Mouse (Mus musculus): ENCODE results near the gene Ilf3.

- no peak for TF ChIP-seq POLR2AphosphoS2 (IDR thresholded peaks at IDR 0.05; ENCODE audit: insufficient read length, low read depth)
- no peak for TF ChIP-seq MYOG (IDR thresholded peaks at IDR 0.05; ENCODE audit: control insufficient read depth in 1 of 3, insufficient read depth in 1 of 3, insufficient read length in 2 of 3, low read depth in 2 of 3)
- no peak for TF ChIP-seq USF1 (IDR thresholded peaks at IDR 0.05; ENCODE audit: low read depth)
- no peak for TF ChIP-seq POLR2A (IDR thresholded peaks at IDR 0.05; ENCODE audit: insufficient read length, low read depth)
- no peak for TF ChIP-seq MAX (IDR thresholded peaks at IDR 0.05; ENCODE audit: low read depth)
Measured at GRCm38 (mm10) chr9:21450270-21450669, 82.6 kb downstream of the Ilf3 start.

Measured in myocyte (in vitro differentiated cells).